Mouse (Mus musculus) frontal cortex, postnatal 10 days (tissue): ENCODE results near the gene 1700018F24Rik.
"Not testable (repeated sequence)": the region's sequence is repeated elsewhere in the genome, so short reads cannot be mapped to it uniquely, and the experiment has no call there.

Experiments used
- DNase-seq, 2 experiments: peaks; one replicate each; pipeline ENCODE4 v3.0.0; 2022; ENCODE audit warnings: low spot score in 2 of 2, mixed read lengths in 1 of 2

Gene 1700018F24Rik

DNA sequence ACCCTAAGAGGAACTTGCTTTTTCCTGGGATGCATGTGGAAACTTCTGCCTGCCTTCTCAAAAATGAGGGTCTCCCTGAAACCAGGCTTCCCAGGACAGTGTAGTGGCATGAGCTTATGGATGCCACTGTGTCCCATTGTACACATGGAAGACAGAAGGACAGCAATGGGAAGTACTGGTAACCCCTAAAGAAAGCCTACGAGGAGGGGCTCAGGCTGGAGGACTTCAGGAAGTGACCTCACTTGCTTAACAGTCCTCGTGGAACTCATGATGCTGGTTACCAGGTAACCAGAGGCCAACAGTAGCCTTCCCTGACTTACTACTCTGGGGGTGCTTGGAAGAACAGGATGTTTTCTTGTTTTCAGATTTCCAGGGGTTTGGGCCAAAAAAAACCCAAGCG, at the start of gene 1700018F24Rik:
1700018F24Rik (plus strand) TSS at position 301 of the 400 bp plus-strand sequence.
- DNase-seq: not testable (repeated sequence)

DNA sequence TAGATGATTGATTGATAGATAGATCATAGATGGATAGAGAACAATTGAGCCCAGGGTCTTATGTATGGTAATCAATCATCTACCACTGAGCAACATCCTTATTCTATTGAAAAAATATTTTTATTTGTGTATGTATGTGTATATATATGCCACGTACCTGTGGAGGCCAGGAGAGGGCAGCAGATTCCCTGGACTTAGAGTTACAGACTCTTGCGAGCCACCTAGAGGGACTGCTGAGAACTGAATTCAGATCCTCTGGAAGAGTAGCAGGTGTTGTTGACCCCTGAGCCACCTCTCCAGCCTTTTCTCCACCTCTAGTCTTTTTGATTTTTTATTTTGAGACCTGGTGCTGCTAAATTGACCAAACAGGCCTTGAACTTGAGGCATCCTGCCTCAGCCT, 44.3 kb upstream of the 1700018F24Rik start:
- no peak for DNase-seq

DNA sequence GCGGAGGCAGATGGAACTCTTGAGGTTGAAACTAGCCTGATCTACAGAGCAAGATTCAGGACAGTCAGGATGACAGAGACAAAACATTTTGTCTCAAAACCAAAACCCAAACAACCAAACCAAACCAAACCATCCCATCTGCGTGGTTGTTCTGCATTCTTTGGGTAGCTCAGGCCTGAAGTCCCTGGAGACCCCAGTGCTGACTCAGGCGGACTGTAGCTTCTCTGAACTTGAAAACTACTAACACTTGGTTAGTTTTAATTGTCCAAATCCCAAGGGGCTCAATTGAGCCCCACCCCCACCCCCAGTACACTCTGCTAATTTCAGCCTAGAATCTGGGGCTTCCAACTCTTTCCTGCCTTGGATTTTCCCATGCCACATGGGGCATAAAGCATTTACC, 39.4 kb upstream of the 1700018F24Rik start:
- no peak for DNase-seq

DNA sequence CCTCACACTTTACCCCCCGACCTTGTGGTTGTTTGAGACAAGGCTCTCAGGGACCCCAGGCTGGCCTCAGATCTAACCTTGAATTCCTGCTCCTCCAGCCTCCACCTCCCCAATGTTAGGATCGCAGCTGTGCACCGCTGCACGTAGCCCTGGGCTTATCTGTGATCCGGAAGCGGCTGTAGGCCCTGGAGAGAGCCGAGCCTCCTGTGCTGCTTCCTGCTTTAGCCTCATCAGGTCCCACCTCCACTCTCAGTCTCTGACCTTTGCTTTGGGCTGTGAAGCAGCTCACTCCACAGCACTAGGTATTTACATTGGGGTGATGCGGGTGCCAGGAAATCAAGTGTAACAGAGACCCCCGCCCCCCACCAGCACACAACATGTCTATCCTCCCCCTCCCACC, 38.3 kb upstream of the 1700018F24Rik start:
- DNase-seq: no peak

DNA sequence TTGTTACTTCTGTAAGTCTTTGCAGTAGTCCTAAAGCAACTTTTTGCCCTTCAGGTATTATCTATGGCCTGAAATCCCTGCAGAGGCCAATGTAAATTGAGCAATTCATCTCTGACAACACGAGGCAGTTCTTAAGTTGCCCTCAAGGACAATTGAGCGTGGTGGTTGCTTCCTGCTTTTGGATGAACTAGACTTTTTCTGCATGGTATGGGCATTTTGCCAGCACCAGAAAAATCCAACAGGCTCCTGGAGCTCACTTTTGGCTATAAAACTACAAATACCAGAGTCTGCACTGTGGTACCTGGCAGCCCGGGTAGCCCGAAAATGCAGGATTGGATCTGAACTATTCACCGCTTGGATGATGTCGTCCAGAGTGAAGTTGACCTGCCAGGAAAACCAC, 37.2 kb upstream of the 1700018F24Rik start:
- DNase-seq: no peak

DNA sequence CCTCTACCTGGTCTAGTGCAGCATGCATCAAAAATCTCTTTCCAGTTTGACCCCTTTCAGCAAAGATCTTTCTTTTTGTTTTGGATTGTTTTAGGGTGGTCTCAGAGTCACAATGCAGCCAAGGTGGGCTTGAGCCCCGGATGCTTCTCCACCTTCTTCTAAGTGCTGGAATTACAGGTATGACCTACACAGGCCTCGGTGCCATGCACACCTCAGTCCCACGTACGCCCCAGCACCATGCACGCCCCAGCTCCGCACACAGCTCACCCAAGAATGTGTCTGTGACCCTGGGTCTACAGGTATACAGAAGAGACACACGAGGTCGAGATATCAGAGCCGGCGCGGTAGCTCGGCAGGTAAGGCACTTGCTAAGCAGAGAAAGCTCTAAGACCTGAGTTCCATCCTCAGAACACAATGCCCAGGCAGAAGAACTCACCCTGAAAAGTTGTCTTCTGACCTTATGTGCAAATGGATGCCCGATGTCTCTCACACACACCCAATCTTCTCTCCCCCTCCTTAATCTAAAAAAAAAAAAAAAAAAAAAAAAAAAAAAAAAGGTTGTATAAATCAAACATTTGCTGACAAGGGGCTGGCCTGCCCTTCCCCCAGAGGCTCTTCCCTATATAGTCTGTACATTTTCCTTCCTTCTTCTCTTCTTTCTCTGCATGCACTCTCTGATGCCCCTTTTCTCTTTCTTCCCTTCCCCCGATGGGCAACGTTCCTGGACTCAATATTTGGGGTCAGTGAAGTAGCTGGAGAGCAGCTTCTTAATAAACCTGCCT, 33.7 kb upstream of the 1700018F24Rik start:
- no peak for DNase-seq

DNA sequence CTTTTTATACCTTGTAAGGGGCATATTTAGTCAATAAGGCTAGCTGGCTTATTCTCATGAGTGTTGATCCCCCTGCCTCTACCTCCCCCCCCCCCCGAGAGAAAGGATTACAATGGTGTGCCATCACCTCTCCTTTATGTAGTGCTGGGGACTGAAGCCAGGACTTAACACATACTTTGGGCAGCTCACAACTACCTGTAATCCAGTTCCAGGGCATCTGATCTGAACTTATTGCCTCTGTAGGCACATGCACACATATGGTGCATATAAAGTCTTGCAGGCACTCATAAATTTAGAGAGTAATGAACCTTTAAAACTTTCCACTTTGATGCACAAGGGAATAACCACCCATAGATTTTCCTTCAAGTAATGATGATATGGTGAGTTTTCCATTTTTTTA, 28.5 kb upstream of the 1700018F24Rik start:
- DNase-seq: no peak

DNA sequence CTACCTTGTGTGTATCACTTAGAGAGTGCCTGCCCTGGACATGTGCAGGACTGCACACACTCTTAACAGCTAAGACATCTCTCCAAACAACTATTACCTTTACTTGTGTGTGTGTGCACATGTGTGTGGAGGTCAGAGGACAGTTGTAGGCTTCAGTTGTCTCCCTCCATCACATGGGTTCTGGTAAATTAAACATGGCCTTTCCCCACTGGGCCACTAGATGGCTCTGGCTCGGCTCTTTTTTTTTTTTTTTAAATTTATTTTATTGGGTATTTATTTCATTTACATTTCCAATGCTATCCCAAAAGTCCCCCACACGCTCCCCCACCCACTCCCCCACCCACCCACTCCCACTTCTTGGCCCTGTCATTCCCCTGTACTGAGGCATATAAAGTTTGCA, 26.0 kb upstream of the 1700018F24Rik start:
- not testable (repeated sequence) for DNase-seq

DNA sequence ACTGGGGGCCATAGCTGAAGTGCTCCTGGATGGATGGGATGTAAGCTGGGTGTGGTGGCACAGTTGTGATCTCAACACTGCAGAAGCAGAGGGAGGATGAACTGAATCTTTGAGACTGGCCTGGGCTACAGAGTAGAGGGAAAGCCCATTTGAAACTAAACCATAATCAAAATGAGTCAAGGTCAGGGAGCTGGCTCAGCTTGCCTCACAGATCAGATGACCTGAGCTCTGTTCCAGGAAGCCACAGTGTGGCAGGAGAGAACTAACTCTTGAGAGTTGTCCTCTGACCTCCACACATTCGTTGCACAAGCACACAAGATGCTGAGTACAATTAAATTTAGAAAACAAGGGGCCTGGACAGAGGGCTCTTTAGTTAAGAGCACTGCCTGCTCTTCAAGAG, 22.5 kb upstream of the 1700018F24Rik start:
- DNase-seq: not testable (repeated sequence)

DNA sequence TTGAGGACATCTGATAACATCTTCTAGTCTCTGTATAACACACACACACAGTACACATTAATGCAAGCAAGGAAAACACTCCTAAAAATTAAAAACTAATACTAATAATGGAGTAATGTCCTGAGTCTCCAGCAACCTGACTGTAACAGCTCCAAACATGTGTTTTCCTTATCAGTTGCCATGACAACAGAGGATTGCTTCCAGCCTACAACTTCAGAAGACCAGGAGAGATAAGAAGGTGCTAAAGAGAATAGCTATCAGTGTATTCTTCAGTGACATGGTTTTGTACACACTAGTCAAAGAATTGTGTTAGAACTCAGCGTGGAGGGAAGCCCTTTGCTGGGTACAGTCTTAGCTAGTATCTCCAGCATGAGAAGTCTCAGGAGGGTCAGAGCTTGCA, 22.1 kb upstream of the 1700018F24Rik start:
- DNase-seq: not testable (repeated sequence)

DNA sequence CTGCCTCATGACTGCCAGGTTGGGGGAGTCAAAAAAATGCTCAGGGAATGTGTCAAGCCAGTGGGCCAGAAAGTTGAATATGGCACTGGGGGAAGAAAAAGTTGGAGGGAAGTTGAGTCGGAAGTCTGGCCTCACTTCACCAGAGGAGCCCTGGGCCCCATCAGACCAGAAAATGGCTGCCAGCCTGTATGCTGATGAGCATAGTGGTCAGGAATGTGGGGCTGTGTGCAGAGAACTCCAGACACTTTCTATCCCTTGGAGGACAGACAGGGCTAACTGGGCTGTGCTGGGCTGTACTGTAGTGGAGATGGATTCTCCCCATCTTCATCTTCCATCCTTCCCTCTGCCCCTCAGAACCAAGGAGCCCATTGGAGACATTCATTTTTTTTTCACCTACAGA, 12.3 kb upstream of the 1700018F24Rik start:
- not testable (repeated sequence) for DNase-seq

DNA sequence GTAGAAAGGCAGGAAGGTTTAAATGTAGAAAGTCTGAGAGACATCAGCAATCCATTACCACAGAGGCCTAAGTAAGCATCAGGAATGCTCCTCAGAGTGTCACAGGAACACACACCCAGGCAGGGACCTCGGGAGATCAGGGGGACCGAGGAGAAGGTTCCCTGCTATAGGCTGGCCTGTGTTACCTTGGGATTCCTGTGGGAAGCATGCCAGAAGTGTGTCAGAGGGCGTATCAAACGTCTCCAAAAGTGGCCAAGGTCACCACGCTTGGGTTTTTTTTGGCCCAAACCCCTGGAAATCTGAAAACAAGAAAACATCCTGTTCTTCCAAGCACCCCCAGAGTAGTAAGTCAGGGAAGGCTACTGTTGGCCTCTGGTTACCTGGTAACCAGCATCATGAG, 10.4 kb upstream of the 1700018F24Rik start, which contains the start of gene Gm4871:
Gm4871 (minus strand) TSS at position 364 of the 400 bp plus-strand sequence.
- not testable (repeated sequence) for DNase-seq

DNA sequence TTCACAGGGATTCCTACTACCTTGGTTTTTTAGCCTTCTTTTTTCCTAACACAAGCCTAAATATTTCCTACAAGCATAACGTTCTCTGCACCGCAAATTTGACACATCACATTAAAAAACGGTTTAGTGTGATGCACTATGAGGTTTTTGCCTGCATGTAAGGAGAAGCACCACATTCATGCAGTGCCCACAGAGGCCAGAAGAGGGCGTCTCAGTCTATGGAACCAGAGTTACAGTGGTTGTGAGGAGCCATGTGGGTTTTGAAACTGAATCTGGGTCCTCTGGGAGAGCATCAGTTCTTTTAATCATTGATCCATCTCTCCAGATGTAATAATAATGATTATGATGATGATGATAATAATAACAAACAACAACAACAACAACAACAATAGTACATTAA, 1.2 kb upstream of the 1700018F24Rik start:
- no peak for DNase-seq

DNA sequence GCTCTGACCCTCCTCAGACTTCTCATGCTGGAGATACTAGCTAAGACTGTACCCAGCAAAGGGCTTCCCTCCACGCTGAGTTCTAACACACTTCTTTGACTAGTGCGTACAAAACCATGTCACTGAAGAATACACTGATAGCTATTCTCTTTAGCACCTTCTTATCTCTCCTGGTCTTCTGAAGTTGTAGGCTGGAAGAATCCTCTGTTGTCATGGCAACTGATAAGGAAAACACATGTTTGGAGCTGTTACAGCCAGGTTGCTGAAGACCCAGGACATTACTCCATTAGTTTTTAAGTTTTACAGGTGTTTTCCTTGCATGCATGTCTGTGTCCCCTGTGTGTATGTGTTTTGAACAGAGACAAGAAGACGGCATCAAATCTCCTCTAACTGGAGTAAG, 11.4 kb downstream of the 1700018F24Rik start:
- not testable (repeated sequence) for DNase-seq

DNA sequence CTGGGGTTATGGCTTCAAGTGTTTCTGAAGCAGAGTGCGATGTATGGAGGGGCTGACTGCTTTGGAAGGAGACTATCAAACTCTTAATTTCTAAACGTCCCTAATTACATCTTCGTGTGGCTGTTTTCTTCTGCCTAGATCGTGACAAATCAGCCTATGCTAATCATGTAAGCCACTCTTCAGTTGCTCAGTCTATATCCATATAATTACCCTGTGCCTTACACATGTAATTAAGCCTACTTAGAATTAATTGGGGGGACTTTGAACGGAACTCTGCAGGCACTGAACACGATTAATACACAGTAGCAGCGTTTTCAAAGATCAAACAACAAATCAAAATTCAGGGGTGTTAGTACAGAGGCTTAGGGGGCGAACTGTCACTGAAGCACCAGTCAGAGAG, 15.1 kb downstream of the 1700018F24Rik start:
- no peak for DNase-seq

DNA sequence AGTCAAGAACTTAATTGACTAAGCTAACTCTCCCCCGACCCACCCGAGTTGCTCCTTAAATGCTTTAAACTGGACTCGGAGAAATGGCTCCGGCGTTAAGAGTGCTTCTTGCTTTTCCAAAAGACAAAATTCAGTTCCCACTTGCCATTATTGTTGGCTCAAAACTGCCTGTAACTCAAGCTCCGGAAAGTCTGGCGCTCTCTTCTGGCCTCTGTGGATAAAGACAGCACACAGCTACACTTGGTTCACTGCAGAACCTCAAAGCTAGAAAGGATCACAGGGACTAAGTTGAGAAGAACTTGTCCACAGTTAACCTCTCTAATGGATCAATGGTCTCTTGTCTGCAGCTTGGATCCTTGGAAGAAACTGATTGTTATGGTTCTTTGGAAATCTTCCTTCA, 15.9 kb downstream of the 1700018F24Rik start:
- no peak for DNase-seq

DNA sequence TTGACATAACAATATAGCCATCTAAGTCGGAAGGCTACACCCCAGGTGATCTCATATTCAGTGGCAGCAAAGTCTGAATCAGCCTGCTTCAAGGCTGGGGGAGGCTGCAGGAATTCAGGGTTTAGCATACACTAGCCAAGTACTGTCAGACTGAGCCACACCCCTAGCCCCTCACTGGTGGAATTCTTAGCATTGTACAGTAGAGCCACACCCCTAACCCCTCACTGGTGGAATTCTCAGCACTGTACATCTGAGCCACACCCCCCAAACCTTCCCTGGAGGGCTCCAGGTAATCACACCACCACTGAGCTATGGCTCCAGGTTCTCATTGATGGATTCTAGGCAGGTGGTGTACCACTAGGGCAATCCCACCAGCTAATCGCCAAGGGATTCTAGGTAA, 16.7 kb downstream of the 1700018F24Rik start:
- DNase-seq: no peak

DNA sequence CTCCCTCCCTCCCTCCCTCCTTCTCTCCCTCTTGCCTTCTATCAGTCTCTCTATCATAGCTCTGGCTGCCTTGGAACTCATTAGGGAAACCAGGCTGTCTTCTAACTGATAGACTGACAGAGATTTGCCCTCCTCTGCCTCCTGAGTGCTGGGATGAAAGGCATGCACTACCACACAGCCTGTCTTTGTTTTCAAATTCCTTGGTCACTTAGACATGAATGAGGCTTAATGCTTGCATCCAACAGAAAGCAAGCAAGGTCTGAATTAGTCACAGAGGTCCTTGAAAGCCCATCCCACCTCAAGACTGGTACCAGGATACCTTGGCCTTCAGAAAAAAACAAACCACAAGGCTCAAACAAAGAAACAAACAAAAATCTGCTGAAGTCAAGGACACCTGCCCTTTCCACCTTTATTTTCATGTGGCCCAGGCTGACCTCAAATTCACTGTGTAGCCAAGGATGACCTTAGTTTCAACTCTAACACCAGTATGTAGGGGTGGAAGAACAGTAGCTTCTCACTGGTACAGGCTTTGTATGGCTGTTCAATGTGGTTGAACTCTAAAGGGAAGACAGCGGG, 22.1 kb downstream of the 1700018F24Rik start:
- no peak for DNase-seq

DNA sequence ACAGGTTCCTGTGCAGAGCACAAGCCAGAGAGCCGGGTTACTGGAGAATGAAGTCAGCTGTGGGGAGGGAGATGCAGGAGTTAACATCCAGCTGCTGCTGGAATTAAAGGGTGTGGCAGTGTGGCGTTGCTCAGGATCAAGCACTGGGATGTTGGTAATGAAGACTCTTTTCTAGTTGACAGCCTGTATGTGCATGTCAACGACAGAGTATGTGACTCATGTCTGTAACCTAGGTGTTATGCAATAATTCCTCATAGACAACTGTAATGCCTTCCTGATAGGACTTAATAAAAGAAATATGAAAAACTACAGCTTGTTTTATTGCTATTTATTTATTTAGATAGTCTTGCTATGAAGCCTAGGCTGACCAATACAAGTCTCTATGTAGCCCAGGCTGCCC, 26.1 kb downstream of the 1700018F24Rik start:
- DNase-seq: no peak

DNA sequence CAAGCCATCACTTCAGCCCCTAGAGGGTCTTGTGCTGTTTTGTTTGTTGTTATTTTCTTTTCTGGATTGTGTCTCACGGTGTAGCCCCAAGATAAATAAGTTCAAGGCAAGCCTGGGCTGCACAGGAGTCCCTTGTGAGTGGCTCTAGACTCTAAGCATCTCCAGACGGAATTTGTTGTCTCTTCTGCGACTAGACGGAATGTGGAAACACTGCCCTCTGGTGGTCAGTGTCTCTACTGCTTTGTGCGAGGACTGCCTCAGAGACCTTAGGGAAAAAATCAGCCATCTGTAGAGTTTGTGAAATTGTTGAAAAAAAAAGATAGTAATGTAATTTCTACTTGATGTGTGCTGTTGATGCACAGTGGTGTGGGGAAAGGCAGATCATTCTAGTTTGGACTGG, 26.9 kb downstream of the 1700018F24Rik start:
- peak; percentile 30 to 77 for DNase-seq

DNA sequence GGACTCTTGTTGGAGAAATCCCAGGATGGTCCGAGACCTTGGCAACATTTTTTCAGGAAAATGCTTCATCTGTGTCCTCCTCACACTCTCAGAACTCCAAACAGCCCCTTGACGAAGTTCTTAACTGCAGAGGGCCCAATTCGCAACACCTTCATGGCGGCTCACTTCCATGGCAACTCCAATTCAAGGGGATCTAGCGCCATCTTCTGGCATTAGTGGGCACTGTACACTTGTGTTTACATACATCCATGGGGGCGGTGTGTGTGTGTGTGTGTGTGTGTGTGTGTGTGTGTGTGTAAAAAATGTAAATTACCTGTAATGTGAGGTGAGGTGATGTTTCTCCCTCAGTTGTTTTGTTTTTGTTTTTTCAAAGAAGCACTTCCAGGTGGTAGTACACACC, 28.6 kb downstream of the 1700018F24Rik start:
- DNase-seq: no peak

DNA sequence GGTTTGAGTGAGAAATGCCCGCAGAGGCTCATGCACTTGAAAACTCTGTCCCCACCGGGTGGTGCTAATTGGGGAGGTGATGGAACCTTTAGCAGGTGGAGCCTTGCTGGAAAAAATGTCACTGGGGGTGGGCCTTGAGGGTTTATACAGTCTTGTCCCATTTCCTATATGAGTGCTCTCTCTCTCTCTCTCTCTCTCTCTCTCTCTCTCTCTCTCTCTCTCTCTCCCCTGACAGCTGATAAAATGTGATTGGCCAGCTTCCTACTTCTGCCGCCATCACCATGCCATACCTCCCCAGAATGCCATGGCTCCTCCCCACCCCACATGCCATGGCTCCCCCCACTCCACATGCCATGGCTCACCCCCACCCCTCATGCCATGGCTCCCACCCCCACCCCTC, 32.3 kb downstream of the 1700018F24Rik start:
- DNase-seq: no peak

DNA sequence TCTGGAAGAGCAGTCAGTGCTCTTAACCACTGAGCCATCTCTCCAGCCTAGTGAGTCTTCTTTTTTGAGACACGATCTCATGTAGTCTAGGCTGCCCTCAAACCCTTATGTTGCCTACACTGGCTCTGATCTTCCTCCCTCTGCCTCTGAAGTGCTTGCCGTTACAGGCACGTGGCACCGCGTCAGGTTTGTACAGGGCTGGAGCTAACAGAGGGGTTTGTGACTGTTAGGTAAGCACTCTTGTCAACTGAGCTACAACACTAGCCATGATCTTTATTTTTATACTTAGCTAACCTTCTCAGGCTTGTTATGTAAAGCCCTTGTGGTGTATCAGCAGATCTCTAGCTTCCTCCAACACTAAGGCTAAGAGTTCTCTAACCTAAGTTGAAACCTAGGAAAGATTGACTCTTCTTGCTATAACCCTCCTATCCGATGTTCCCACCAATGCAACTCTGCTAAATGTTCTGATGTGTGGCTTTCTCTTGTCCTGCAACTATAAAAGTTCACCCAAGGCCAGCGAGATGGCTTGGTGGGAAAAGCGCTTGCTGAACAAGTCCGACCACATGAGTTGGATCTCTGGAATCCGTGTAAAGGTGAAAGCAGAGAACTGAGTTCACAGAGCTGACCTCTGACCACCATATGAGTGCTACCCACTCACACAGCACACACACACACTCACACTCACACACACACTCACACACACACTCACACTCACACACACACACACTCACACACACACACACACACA, 39.2 kb downstream of the 1700018F24Rik start:
- DNase-seq: no peak
